Mouse (Mus musculus) brown adipose tissue, adult 24 weeks (tissue): ENCODE data around the gene Sucnr1. TPM values are rescaled to one million over a fixed set of nuclear protein-coding genes. Genes with fewer than 3 reads are reported as not detected.
"Not testable (repeated sequence)": the region's sequence is repeated elsewhere in the genome, so short reads cannot be mapped to it uniquely, and the experiment has no call there.

Experiments used
- H3K27ac ChIP-seq: fragments of 200-500 bp; replicated peaks from 2 replicates; pipeline ENCODE4 v1.5.1; 2012; ENCODE audit warnings: low read depth, mild to moderate bottlenecking, low read length
- H3K4me1 ChIP-seq: fragments of 200-500 bp; 2 replicates; pipeline ENCODE4 v1.6.1; 2012; ENCODE audit warnings: low read length, mixed read lengths; ENCODE audit not compliant: control insufficient read depth, insufficient read depth, insufficient read length
- H3K4me3 ChIP-seq: fragments of 200-500 bp; 2 replicates; pipeline ENCODE4 v1.5.1; 2012; ENCODE audit warnings: low read depth, mild to moderate bottlenecking, low read length, moderate library complexity; ENCODE audit not compliant: insufficient read depth
- polyA plus RNA-seq: library from polyadenylated mRNA; stranded (reverse); fragments of >200 nt; gene quantifications from 2 replicates; pipeline ENCODE4 v1.2.4, GENCODE M21; 2012; ENCODE audit not compliant: missing spikeins, insufficient read depth, insufficient read length

Gene Sucnr1
- polyA plus RNA-seq, 1 experiment = 15.1 TPM

DNA sequence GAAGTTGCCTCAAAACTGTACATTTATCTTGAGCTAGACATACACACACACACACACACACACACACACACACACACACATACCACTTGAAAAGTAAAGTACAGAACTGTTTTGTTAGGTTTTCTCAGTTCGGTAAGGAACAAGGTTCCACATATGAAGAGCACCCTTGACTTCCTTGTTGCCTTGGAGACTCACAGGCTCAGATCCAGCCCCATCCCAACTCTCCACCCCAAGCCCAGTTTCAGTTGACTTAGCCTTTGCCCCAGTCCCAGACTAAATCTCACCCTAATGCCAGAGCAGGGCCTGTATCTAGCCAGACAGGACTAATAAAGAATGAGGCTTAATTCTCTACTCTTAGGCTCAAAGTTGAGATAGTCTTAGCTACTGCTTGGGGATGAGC lies 16.9 kb downstream of the Sucnr1 start:
- Histone ChIP-seq H3K27ac (peak overlapping the region; percentile 87), H3K4me3 (no peak overlapping the region), H3K4me1 (no peaks in the 10 kb centered on the region)

DNA sequence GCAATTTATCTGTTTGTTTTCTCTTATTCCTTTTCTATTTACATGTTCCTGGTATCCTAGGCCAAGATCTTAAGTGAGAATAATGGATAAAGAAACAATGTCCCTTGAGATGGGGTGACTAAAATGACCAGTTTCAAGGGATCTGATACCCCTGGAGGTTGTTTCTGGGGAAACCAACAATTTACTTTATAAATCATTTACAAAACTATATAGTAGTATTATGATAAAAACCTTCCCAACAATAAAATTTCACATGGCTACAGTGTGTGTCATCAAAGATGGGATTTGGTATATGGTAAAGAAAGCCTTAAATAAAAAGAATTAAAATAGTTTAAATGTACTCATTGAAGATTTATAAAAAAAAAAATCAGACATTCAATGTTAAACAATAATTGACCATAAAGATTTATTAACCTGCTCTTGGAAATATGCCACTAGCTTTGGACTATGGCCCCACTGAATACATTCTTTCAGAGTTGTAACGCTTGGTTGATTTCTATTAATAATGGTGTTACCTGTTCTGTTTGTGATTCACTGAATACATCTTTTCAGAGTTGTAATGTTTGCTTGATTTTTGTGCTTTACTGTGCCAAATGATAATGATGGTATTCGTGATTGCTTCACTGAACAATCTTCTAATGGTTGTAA lies 22.9 kb downstream of the Sucnr1 start:
- Histone ChIP-seq H3K27ac (no peak overlapping the region), H3K4me3 (no peak overlapping the region), H3K4me1 (no peaks in the 10 kb centered on the region)

DNA sequence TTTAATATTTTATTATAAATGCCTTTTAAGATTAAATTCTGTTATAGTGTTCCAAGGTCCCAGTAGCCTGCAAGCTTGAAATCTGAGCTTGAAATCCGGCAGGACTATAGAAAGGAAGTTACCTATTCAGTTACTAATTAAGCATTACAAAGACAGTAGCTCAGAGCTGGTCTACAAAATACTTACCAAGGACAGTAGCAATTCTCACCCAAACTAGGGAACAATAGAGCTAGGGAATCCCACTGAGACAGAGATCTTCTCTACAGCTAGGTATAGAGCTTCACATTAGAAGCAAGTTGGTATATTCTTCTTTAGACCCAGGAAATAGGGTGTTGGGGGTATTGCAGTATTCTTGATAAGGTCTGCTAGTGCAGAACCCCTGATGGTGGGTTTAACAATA lies 24.8 kb downstream of the Sucnr1 start:
- H3K27ac ChIP-seq, H3K4me3 ChIP-seq, H3K4me1 ChIP-seq: not testable (repeated sequence)

DNA sequence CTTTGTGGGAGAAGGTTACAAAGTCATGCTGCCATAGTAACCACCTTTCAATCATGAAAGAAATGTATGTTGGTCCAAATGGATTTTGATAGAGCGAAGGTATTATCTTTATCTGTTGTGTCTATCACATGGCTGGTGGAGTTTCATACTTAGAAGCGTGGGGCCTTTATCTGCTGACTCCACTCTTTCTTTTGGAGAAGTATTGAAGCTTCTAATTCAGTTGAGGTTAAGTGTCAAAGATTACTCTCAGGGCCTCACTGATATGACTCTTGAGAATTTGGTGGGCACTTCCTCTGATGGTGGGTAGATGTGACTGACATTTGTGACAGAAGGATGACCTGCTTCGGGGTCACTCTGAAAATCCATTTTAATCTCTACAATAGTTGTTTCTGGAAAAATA lies 26.1 kb downstream of the Sucnr1 start:
- no peak overlapping the region for H3K27ac ChIP-seq
- peaks cover 4% of the 10 kb centered on the region for H3K4me1 ChIP-seq
- no peak overlapping the region for H3K4me3 ChIP-seq

DNA sequence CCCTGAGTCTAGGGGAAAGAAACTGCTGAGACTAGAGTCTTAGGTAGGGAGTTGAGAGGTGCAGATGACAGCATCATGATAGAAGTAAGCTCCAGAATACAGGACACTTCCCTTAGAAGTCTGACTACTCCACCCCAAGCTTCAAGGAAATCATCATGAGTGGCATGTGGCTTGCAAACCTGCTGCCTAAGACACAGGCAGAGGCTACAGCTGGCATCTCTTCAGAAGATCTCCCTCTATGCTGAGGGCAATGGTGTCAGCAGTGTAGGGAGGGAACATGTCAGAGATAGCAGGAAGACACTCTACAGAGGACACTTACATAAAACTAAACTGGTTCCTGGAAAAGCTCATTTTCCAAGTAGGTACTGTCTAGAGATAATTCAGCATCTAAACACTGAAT lies 27.1 kb downstream of the Sucnr1 start:
- no peak overlapping the region for H3K4me3 ChIP-seq
- no peak overlapping the region for H3K27ac ChIP-seq
- H3K4me1 ChIP-seq = peaks cover 4% of the 10 kb centered on the region

DNA sequence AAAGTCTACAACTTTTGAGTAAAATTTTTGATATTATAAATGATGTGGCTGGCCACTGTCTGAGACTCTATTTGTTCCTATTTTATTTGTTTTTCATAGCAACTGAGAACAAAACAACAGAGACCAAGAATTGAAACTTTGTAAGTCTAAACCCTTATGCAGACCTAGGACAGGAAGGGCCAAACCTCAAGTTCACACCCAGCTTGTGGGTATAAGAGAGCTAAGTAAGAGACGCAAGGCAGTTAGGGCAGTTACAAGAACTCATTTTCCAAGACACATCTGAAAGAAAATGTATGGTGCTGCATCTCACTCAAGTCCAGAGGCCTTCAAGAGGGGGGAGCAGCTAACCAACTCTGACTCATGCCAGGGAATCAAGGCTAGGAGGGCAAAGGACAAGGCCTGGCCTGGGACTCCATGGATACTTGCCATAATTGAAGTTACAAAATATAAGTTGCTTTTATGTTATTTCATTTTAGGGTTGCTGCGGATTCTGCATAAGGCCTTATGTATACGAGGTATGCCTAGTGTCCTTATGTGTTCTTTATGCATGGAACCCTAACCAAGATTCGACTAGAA lies 29.6 kb downstream of the Sucnr1 start:
- Histone ChIP-seq H3K4me1 (peaks cover 4% of the 10 kb centered on the region), H3K27ac (no peak overlapping the region; the same call in 1 of the 2 replicates)

DNA sequence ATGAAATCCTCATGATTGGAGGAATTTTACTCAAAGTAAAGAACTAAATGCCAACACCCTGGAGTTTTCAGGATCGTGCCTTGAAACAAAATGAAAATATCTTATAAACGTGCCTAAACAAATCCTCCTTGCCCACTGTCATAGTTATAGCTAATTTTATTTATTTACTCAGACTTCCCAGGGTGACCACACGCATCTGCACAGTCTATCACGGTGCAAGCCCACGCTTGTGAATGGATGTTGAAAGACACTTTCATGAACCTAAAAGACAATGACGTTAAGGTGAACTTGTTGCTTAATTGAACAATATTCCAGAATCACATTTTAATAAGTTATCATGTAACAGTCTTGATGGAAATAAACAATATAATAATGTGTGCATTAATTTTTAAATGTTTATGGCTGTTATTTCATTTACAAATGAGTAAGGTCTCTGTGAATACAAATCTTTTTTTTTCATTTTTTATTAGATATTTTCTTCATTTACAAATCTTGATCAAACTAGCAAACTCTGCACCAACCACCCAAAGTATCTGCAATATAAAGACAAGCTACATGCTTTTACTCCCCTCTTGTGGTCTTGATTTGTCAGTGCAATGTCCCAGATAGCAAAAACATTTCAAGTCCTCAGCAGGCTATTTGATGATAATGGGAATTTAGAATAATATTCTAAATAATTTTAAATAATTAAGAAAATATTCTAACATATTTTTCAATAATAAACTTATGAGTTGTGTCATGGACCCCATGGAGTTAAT lies 30.4 kb downstream of the Sucnr1 start:
- Histone ChIP-seq H3K27ac (no peak overlapping the region), H3K4me1 (peaks cover 4% of the 10 kb centered on the region), H3K4me3 (no peak overlapping the region)

More for the DNA sequence above, 29.6 kb downstream of the Sucnr1 start:
- H3K4me3 ChIP-seq = no peak overlapping the region

DNA sequence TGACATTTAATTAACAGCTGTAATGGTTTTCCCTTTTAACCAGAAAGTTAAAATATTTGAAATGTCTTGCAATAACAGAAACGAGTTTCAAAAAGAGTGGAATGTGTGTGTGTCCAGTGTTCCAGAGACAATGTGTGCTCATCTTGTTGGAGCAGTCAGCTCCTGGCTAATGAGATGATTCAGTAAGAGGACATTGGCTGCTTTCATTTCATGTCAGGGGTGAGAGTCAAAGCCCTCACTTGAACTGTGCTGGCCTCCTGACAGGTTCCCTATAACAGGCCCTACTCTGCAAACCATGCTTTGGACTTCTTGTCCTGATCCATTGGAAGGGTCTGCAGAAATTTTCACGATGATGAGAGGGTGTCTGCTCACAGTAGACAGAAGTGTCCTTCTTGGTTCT lies 32.9 kb downstream of the Sucnr1 start:
- Histone ChIP-seq H3K27ac (no peak overlapping the region), H3K4me1 (peaks cover 4% of the 10 kb centered on the region), H3K4me3 (no peak overlapping the region)

DNA sequence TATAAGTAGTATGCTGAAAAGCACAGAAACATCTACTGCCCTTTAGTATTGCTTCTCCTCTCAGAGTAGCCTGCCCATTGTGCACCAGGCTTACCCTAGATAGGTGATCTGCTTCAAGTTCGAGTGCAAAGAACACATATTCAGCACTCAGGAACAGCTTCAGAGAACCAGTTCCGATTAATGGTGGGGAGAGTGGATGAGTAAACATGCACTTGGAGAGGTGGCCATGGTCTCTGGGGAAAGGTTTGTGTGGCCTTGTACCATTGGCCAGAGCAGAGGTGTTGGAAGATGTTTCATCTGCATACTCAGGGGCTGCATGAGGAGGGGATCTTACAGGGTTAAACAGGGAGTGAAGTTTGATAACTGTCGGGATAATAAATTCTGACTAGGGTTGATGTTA lies 39.8 kb downstream of the Sucnr1 start:
- H3K4me1 ChIP-seq = no peaks in the 10 kb centered on the region
- no peak overlapping the region for H3K4me3 ChIP-seq
- no peak overlapping the region for H3K27ac ChIP-seq

DNA sequence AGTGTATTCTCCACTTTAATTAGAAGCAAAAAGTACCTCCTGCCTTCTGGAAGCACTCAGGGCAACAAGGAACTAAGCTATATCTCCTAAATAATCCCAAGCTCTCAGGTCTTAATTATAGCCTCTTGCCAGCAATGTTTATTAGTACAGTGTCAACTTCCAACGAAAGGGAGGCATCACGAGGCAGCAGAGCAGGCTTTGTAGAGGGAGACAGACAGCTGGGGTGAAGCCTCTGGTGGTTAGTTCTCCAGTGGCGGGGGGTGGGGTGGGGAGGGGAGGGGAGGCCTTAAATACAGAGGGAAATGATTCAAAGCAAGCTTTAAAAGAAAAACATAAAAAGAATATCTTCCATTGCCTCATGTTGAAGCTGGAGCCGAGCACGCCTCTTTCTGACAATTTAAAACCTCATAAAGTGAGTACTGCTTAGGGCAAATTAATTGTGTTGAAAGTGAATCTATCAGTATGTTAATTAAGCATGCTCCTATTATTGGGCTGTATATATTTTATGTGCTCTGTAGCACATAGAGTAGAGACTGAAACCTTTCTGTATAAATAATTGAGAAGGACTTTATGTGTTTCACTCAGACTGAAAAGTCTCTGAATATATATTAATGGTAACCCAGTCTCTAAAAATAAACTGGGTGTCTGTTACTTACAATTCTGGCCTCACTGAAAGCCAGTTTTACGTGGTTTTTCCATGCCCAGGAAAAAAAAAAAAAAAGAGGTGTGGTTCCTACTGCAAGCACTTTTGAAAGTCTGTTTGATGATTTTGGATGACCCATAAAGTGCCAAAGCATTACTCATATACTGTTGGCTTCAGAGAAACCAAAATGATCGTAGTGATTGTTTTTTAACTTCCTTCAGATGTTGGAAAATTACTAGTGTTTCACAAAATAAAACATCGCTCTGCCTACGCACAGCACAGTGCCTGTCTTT lies 42.5 kb downstream of the Sucnr1 start:
- H3K4me3 ChIP-seq = no peak overlapping the region
- H3K27ac ChIP-seq = no peak overlapping the region
- H3K4me1 ChIP-seq = no peaks in the 10 kb centered on the region

DNA sequence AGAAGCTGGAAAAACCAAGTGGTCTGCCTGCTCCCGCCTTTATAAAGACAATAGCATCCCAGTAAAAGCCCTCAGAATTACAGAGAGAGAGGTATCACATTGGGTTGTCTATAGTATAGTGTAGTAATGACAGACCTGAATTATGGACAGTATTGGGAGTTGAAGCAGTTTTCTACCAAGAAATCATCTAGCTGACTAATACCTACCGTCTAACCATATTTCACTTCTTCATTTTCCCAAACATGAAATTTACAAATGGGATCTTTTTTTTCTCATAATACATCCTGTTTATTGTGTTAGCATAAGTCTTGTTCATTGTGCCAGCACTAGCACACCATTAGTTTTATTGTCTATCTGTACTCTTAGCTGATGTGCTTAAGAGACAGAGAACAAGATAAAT lies 44.9 kb downstream of the Sucnr1 start:
- Histone ChIP-seq H3K4me3 (no peak overlapping the region), H3K4me1 (no peaks in the 10 kb centered on the region), H3K27ac (no peak overlapping the region)

DNA sequence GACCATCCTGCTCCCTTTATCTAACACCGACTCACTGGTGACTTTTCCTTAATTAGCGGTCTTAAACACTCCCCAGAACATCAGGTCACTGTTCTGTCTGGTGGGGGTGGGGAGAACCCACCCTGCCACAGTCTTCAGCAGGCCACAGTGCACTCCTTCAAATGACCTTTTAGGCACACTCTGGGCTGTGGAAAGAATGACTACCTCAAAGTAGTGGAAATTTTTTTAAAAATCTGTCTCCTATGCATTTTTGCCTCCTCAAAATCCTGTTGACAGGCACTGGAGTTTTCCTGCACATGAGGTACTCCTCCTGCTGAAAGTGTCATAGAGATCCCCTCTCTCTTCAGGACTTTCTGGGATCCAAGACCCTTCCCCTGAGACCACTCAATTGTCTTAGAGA lies 46.6 kb downstream of the Sucnr1 start:
- no peaks in the 10 kb centered on the region for H3K4me1 ChIP-seq
- no peak overlapping the region for H3K27ac ChIP-seq

DNA sequence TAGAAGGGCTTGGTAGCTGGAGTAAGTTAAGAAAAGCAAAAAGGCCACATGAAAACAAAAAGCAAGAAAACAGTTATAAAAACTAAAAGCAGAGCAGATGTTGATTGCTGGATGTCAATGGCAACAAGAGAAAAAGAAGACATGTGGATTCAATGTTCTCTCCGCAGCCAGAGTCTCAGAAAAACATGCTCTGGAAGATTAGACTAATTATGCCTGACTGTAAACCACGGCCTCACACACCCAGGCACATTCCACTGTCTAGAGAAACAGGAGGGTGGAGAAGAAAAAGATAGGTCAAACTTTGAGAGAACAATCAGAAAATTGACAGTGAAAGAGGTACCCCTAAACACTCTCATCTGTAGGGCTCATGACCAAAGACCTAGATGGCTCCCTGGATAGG lies 54.1 kb downstream of the Sucnr1 start:
- no peak overlapping the region for H3K27ac ChIP-seq
- H3K4me1 ChIP-seq = no peaks in the 10 kb centered on the region
- H3K4me3 ChIP-seq = no peak overlapping the region

More for the DNA sequence above, 46.6 kb downstream of the Sucnr1 start:
- no peak overlapping the region for H3K4me3 ChIP-seq
